Mouse (Mus musculus) brain, embryonic 14.5 days (tissue): ENCODE data around the gene Pank4.

Experiments
- CTCF ChIP-seq: fragments of 200-500 bp; IDR thresholded peaks from 2 replicates; pipeline ENCODE4 v1.5.1; 2012; ENCODE audit warnings: inconsistent platforms, mild to moderate bottlenecking, moderate library complexity, borderline replicate concordance; ENCODE audit not compliant: insufficient read depth, insufficient read length; ENCODE audit errors: extremely low read depth
- POLR2A ChIP-seq: fragments of 200-500 bp; IDR thresholded peaks from 2 replicates; pipeline ENCODE4 v1.6.1; 2012; ENCODE audit warnings: mild to moderate bottlenecking, inconsistent platforms, borderline replicate concordance; ENCODE audit not compliant: poor library complexity, insufficient read depth, insufficient read length, severe bottlenecking; ENCODE audit errors: extremely low read depth

GRCm38 (mm10) chr4:154994876-154995275, 31.0 kb downstream of the Pank4 start:
- TF ChIP-seq CTCF (no peak), POLR2A (no peak)
